Mouse (Mus musculus) T-cell, adult 2 months (primary cell): ENCODE results near the gene Srd5a2.
"Not testable (repeated sequence)": the region's sequence is repeated elsewhere in the genome, so short reads cannot be mapped to it uniquely, and the experiment has no call there.

Source experiments
- DNase-seq: peaks from one replicate; pipeline ENCODE4 v3.0.0; 2022; ENCODE audit warnings: low spot score

The Srd5a2 gene

GRCm38 (mm10) chr17:74047210-74048082, at the start of gene Srd5a2:
TSS of gene Srd5a2 (minus strand) at chr17:74047916.
- no peak for DNase-seq

GRCm38 (mm10) chr17:74088886-74089678, 41.4 kb upstream of the Srd5a2 start:
- no peak for DNase-seq

- no peak for DNase-seq
Measured at GRCm38 (mm10) chr17:74088016-74088415, 40.3 kb upstream of the Srd5a2 start.

GRCm38 (mm10) chr17:74083370-74083769, 35.7 kb upstream of the Srd5a2 start:
- DNase-seq, result no peak

GRCm38 (mm10) chr17:74080076-74080615, 32.4 kb upstream of the Srd5a2 start:
- DNase-seq, result no peak

GRCm38 (mm10) chr17:74078776-74079495, 31.2 kb upstream of the Srd5a2 start:
- DNase-seq, result no peak

GRCm38 (mm10) chr17:74073067-74073466, 25.4 kb upstream of the Srd5a2 start:
- DNase-seq, result not testable (repeated sequence)

GRCm38 (mm10) chr17:74062763-74063162, 15.0 kb upstream of the Srd5a2 start:
- not testable (repeated sequence) for DNase-seq

- no peak for DNase-seq
Measured at GRCm38 (mm10) chr17:74048229-74048816, 607 bp upstream of the Srd5a2 start.

GRCm38 (mm10) chr17:74043754-74044153, 4.0 kb downstream of the Srd5a2 start:
- DNase-seq, result no peak

- DNase-seq, result peak; percentile 64
Measured at GRCm38 (mm10) chr17:74020526-74021203, 27.1 kb downstream of the Srd5a2 start.

- no peak for DNase-seq
Measured at GRCm38 (mm10) chr17:74018281-74018680, 29.4 kb downstream of the Srd5a2 start.

GRCm38 (mm10) chr17:74017649-74018048, 30.1 kb downstream of the Srd5a2 start:
- DNase-seq, result no peak

GRCm38 (mm10) chr17:74015128-74015527, 32.6 kb downstream of the Srd5a2 start:
- DNase-seq, result no peak

- DNase-seq, result no peak
Measured at GRCm38 (mm10) chr17:74008680-74009079, 39.0 kb downstream of the Srd5a2 start.

- DNase-seq, result no peak
Measured at GRCm38 (mm10) chr17:74007001-74007400, 40.7 kb downstream of the Srd5a2 start.

GRCm38 (mm10) chr17:74002396-74002795, 45.3 kb downstream of the Srd5a2 start:
- DNase-seq, result no peak

- DNase-seq, result no peak
Measured at GRCm38 (mm10) chr17:73995907-73996645, 51.6 kb downstream of the Srd5a2 start.

GRCm38 (mm10) chr17:73991264-73991663, 56.5 kb downstream of the Srd5a2 start:
- DNase-seq, result no peak

GRCm38 (mm10) chr17:73986571-73986970, 61.1 kb downstream of the Srd5a2 start:
- DNase-seq, result no peak
